Mouse (Mus musculus) hindbrain, embryonic 15.5 days (tissue): ENCODE measurements around the gene Trpm2. TPM values are rescaled to one million over a fixed set of nuclear protein-coding genes. Genes with fewer than 3 reads are reported as not detected.

Experiments
- ATAC-seq: fragments of 200-750 bp; cut with Nextera tagmentation; 2 replicates; pipeline ENCODE4 v1.8.0; 2017; ENCODE audit warnings: low read depth, moderate number of reproducible peaks, moderate TSS enrichment; ENCODE audit not compliant: low FRiP score
- H3K27ac ChIP-seq: fragments of 300-500 bp; sonication (generic); replicated peaks from 2 replicates; pipeline ENCODE4 v1.5.1; 2015; ENCODE audit warnings: mild to moderate bottlenecking, inconsistent platforms
- H3K27me3 ChIP-seq: fragments of 300-500 bp; sonication (generic); 2 replicates; pipeline ENCODE4 v1.6.1; 2015; ENCODE audit warnings: control low read depth, inconsistent platforms
- H3K36me3 ChIP-seq: fragments of 300-500 bp; sonication (generic); 2 replicates; pipeline ENCODE4 v1.6.1; 2015; ENCODE audit warnings: control low read depth, inconsistent platforms
- H3K4me1 ChIP-seq: fragments of 300-500 bp; sonication (generic); replicated peaks from 2 replicates; pipeline ENCODE4 v1.6.1; 2015; ENCODE audit warnings: control low read depth, inconsistent platforms
- H3K4me2 ChIP-seq: fragments of 300-500 bp; sonication (generic); 2 replicates; pipeline ENCODE4 v1.6.1; 2015; ENCODE audit warnings: moderate library complexity, mild to moderate bottlenecking, inconsistent platforms
- H3K4me3 ChIP-seq: fragments of 300-500 bp; sonication (generic); 2 replicates; pipeline ENCODE4 v1.5.1; 2015; ENCODE audit warnings: mild to moderate bottlenecking, inconsistent platforms
- H3K9ac ChIP-seq: fragments of 300-500 bp; sonication (generic); 2 replicates; pipeline ENCODE4 v1.6.1; 2015; ENCODE audit warnings: inconsistent platforms
- H3K9me3 ChIP-seq: fragments of 300-500 bp; sonication (generic); 2 replicates; pipeline ENCODE4 v1.6.1; 2016; ENCODE audit warnings: control low read depth, inconsistent platforms
- WGBS: fragments of 180-500 bp; shearing (Covaris S2); methylation state at CpG from one replicate; pipeline ENCODE4 v1.1.7; 2015; 5-methylcytosine and 5-hydroxymethylcytosine counted together
- polyA plus RNA-seq: library from polyadenylated mRNA; unstranded; fragments of >200 nt; fragmentation: Nextera tagmentation; extraction: Ambion mirVana; gene quantifications from 2 replicates; pipeline ENCODE4 v1.2.1, GENCODE M21; 2015

Gene Trpm2
- polyA plus RNA-seq, 1 experiment from 2014 or later, result 7.1 TPM

DNA sequence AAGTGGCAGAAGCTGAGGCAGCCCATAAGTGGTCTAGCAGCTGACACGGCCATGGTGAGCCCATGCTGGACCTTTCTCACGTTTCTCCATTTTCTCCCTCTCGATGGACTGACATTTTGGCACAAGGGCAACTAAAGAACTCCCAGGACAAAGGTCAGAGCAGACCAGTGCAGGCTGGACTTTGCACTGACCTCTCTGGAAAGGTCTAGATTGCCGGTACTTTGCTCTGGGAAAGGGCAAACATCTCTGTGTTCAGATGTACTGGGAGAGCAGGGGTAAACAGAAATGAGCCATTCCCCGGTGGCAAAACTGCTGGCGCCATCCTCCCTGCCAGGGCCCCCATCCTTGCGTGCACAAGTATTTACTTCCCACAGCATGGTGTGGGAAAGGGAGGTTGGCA lies 70.2 kb downstream of the Trpm2 start:
- peaks cover 37% of the 10 kb centered on the region for H3K4me1 ChIP-seq
- H3K4me3 ChIP-seq, result no peak overlapping the region
- no peaks in the 10 kb centered on the region for H3K36me3 ChIP-seq
- ATAC-seq, result no peak
- 76% methylated on average over 7 of the region's 7 CpGs for WGBS
- H3K9me3 ChIP-seq, result no peaks in the 10 kb centered on the region
- H3K27ac ChIP-seq, result no peak overlapping the region
- H3K27me3 ChIP-seq, result no peaks in the 10 kb centered on the region
- H3K4me2 ChIP-seq, result no peak overlapping the region
- no peak overlapping the region for H3K9ac ChIP-seq

DNA sequence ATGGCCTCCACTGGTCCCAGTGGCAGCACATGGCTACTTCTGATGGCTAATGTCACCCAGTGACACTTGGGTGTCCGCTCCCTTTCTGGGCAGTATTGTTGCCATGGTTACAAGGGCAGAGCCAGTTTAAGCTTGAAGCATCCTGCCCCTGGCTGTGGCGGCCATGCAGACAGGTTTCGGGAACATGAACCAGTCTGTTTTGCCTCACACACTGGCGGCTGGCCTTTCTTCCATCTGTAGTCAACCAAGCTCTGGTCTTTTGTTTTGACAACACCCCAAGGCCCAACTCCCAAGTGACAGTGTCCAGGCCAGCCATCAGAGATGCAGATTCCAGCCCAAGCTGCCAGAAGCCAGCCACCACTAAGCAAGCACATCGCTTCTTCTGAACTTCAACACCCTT lies 74.8 kb downstream of the Trpm2 start:
- H3K4me1 ChIP-seq, result peaks cover 16% of the 10 kb centered on the region
- H3K36me3 ChIP-seq, result no peaks in the 10 kb centered on the region
- H3K4me3 ChIP-seq, result no peak overlapping the region
- H3K27ac ChIP-seq, result no peak overlapping the region
- no peaks in the 10 kb centered on the region for H3K27me3 ChIP-seq
- H3K9me3 ChIP-seq, result no peaks in the 10 kb centered on the region
- no peak overlapping the region for H3K9ac ChIP-seq
- no peak for ATAC-seq
- WGBS, result 54% methylated on average over 5 of the region's 5 CpGs
- H3K4me2 ChIP-seq, result no peak overlapping the region

DNA sequence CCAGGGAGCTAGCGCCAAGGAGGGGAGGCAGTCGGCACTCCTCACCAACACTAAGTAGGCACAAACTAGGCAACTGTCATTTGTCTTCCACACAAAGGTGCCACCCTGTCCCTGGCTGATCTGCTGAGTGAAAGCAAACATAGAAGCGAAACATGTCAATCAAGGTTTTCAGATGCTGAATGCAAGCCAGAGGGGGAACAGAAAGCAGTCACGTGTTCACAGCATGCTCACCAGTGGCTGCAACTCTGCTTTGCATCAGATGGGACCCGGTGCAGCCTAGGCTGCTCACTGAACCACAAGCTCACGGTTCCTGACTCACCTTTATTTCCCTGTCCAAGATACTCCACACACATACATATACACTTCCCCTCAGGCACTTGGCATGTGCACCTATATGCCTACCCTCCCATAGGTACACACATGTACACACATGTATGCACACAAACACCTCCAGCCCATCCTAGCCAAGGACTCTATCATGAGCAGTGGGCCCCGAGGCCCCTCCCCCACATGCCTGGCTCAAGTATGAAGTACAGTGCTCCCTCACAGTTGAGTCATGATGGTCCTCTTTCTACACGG lies 79.3 kb downstream of the Trpm2 start:
- Histone ChIP-seq H3K4me1 (0 out of 2 replicates have a peak, but pooled peaks cover 6% of the 10 kb centered on the region), H3K9me3 (no peaks in the 10 kb centered on the region; the same call in 1 of the 2 replicates), H3K9ac (no peak overlapping the region), H3K27me3 (no peaks in the 10 kb centered on the region), H3K36me3 (no peaks in the 10 kb centered on the region), H3K27ac (no peak overlapping the region), H3K4me2 (no peak overlapping the region), H3K4me3 (no peak overlapping the region)
- ATAC-seq, result no peak
- WGBS, result 84% methylated on average over 8 of the region's 8 CpGs

DNA sequence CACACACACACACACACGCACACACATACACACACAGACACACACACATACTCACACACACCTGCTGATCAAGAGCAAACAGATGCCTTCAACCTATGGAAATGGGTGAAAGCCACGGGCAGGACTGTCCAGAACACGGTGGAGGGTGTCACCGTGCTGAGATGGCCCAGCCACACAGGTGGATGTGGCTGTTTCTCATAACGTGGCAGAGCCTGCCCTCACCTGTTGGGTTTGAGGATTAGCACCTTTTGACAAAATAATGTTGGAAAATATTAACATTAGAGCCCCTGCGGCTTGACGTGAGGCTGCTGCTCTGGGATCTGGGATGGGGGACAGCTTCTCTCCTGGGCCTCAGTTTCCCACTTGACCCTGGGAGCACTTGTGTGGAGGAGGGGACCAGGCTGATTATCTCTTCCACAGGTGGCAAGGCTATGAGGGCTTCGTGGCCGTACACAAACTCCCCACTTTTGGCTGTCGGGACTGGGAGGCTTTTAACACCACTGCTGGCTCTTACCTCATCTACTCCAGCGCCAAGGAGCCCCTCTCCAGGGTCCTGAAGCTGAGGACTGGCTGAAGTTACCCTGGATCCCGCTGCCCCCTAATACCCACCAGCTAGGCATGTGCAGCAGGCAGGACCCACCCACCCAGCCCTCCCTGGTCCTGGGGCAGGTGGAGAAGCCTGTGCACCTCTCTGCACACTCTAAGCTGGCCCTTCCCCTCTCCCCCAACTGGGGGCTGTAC lies 84.2 kb downstream of the Trpm2 start:
- H3K9ac ChIP-seq, result no peak overlapping the region
- H3K4me3 ChIP-seq, result no peak overlapping the region
- no peaks in the 10 kb centered on the region for H3K36me3 ChIP-seq
- no peaks in the 10 kb centered on the region; the same call in 1 of the 2 replicates for H3K9me3 ChIP-seq
- no peaks in the 10 kb centered on the region for H3K27me3 ChIP-seq
- whole genome bisulfite sequencing, result 56% methylated on average over 12 of the region's 12 CpGs
- no peak overlapping the region for H3K27ac ChIP-seq
- no peaks in the 10 kb centered on the region for H3K4me1 ChIP-seq
- no peak overlapping the region for H3K4me2 ChIP-seq
- no peak for ATAC-seq

DNA sequence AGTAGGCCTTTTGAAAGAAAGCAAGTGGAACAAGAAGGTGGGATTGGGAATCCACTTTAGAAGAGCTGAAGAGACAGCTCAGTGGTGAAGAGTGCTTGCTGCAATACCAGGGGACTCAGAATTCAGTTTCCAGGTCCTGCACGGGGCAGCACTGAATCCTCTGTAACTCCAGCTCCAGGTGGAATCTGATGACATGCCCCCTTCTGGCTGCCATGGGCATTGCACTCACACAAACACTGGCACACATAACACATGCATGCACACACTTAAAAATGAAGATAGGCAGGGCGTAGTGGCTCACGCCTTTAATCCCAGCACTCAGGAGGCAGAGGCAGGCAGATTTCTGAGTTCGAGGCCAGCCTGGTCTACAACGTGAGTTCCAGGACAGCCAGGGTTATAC lies 87.8 kb downstream of the Trpm2 start:
- no peak for ATAC-seq
- no peaks in the 10 kb centered on the region for H3K36me3 ChIP-seq
- no peaks in the 10 kb centered on the region for H3K9me3 ChIP-seq
- no peak overlapping the region for H3K4me2 ChIP-seq
- no peak overlapping the region for H3K4me3 ChIP-seq
- no peaks in the 10 kb centered on the region for H3K4me1 ChIP-seq
- no peak overlapping the region for H3K27ac ChIP-seq
- no peaks in the 10 kb centered on the region for H3K27me3 ChIP-seq
- 93% methylated on average over 5 of the region's 5 CpGs for WGBS
- H3K9ac ChIP-seq, result no peak overlapping the region

DNA sequence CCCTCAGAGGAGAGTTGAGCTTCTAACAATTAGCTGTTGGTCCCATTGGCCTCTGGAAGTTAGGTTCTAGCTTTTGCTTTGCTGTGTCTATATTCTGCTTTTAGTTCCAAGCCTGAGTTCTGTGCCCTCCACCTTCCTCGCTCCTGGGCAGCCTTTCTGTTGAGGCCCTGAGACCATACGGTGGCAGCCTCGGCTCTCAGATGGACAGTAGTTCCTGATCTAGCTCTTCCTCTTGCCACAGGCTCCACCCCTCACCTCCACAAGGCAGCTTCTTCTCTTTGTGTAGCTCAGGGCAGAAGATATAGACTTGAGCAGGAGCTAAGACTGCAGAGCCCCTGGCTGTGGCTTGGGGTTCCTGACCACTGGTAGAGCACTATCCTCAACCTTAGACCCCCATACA lies 90.1 kb downstream of the Trpm2 start:
- H3K36me3 ChIP-seq, result no peaks in the 10 kb centered on the region
- no peak overlapping the region for H3K4me3 ChIP-seq

DNA sequence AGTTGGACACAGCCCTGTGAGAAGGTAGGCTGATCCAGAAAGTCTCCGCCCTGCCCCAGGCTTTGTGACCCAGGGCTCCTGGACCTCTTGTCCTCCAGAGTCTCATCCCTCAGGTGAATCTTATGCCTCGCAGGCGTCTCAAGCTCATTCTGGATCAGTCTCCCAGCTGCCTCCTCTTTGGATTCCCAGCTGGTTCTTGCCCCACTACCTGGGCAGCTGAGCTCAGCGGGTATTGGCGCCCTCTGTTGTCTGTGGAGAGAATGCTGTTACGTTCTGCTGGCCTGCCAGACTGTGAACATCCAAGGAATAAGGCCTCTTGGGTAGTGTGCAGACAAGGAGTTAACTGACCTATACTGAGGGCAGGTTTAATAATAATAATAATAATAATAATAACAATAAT lies 91.4 kb downstream of the Trpm2 start:
- 63% methylated on average over 6 of the region's 6 CpGs for WGBS
- Histone ChIP-seq H3K4me2 (no peak overlapping the region), H3K4me1 (no peaks in the 10 kb centered on the region), H3K27me3 (no peaks in the 10 kb centered on the region), H3K36me3 (no peaks in the 10 kb centered on the region), H3K9me3 (no peaks in the 10 kb centered on the region), H3K27ac (no peak overlapping the region), H3K4me3 (no peak overlapping the region), H3K9ac (no peak overlapping the region)
- ATAC-seq, result no peak

More for the DNA sequence above, 90.1 kb downstream of the Trpm2 start:
- Histone ChIP-seq H3K9me3 (no peaks in the 10 kb centered on the region), H3K4me2 (no peak overlapping the region), H3K9ac (no peak overlapping the region), H3K27me3 (no peaks in the 10 kb centered on the region), H3K4me1 (no peaks in the 10 kb centered on the region), H3K27ac (no peak overlapping the region)
- 70% methylated on average over 3 of the region's 3 CpGs for WGBS
- ATAC-seq, result no peak

DNA sequence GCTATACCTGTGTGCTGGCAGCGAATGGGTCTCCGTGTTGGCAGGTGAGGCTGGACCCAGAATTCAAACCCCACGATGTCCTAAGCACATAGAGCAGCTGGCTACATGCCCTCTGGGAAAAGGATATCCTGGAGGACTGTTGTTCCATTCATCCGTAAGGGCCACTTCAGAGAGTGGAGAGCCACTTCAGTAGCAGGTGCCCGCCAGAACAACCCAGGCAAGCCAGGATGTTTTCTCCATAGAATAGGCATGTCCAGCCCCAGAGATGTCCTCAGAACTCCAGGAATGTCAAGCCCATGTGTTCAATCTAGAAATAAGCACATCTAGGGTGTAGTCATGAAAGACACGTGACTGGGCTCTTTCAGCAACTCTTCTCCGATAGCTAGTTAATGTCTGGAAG lies 100.7 kb downstream of the Trpm2 start:
- 88% methylated on average over 7 of the region's 7 CpGs for WGBS
- ATAC-seq, result no peak

DNA sequence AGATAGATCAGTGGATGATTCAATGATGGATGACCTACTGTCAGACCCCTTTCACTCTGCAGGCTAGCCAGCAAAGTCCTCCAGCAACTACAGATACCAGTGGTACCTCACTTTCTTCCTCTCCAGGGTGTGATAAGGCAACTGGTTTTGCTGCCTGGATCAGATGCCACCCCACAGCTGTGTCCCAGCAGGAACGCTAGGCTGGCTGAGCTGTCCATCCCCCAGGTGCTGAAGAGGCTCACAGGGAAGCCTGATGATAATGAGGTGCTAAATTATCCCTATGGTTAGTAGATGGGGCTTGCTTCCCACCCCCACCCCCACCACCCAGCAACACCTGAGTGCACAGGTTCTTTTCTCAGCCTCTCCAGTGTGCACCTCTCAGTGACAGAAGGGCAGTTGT lies 102.8 kb downstream of the Trpm2 start:
- no peaks in the 10 kb centered on the region for H3K4me1 ChIP-seq
- H3K36me3 ChIP-seq, result no peaks in the 10 kb centered on the region
- no peaks in the 10 kb centered on the region for H3K9me3 ChIP-seq
- no peak overlapping the region for H3K27ac ChIP-seq
- H3K4me3 ChIP-seq, result no peak overlapping the region
- no peak overlapping the region for H3K4me2 ChIP-seq
- ATAC-seq, result no peak
- no peak overlapping the region for H3K9ac ChIP-seq
- H3K27me3 ChIP-seq, result no peaks in the 10 kb centered on the region
- WGBS, result 39% methylated on average over 1 of the region's 1 CpGs

More for the DNA sequence above, 100.7 kb downstream of the Trpm2 start:
- no peak overlapping the region for H3K4me2 ChIP-seq
- H3K36me3 ChIP-seq, result no peaks in the 10 kb centered on the region
- H3K27ac ChIP-seq, result no peak overlapping the region
- no peaks in the 10 kb centered on the region for H3K4me1 ChIP-seq
- no peaks in the 10 kb centered on the region for H3K27me3 ChIP-seq
- no peak overlapping the region for H3K4me3 ChIP-seq
- no peak overlapping the region for H3K9ac ChIP-seq
- no peaks in the 10 kb centered on the region for H3K9me3 ChIP-seq

DNA sequence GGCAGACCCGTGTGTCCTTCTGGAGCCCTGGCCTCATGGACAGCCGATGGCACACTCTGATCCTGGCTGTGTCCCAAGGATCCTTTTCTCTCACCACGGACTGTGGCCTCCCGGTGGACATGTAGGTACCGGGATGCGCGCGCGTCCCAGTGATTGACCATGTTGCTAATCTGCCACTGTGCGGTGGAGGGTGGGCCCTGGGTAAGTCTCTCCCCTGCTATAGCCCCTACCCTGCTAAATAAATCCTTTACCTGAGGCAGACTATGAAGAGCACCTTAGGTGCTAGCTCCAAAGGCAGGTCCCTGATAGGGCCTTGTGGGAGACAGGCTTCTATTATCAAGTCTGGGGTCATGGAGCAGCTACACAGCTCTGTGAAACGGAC lies 105.6 kb downstream of the Trpm2 start:
- ATAC-seq, result peak; percentile 19; the same call in 1 of the 2 replicates
- Histone ChIP-seq H3K4me1 (no peaks in the 10 kb centered on the region), H3K9me3 (no peaks in the 10 kb centered on the region), H3K4me2 (peak overlapping the region; percentile 29), H3K27ac (no peak overlapping the region), H3K36me3 (no peaks in the 10 kb centered on the region), H3K27me3 (no peaks in the 10 kb centered on the region), H3K4me3 (peak overlapping the region; percentile 17; the same call in 1 of the 2 replicates), H3K9ac (no peak overlapping the region)
- WGBS, result 42% methylated on average over 11 of the region's 11 CpGs

DNA sequence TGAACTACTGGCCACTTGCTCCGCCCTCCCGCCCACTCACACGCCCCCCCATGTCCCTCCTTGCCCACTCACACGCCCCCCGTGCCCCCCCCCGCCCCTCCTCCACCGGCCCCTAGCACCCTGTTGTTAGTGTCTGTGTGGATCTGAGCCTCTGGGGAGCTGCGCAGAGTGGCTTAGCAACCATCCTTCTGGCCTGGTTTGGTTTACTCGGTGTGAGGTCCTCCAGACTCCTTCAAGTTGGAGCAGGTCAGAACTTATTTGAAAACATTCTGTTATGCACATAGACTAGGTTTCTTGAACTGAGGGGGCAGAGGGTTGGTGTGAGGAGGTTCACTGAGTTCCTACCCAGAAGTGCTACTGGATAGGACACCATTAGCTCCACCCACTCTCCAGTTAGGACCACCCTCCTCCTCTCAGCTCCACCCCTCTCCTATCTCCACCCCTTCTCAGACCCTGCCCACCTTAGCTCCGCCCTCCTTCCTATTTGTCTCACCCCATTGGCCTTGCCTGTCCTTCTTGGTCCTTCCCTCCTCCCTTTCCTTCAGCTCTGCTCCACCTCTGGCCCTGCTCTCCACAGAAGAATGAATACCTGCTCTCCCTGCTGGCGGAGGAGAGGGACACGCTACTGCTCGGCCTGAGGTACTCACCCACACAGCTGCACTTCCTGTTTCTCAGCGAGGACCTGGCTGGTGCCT lies 106.1 kb downstream of the Trpm2 start:
- Histone ChIP-seq H3K27ac (no peak overlapping the region), H3K27me3 (no peaks in the 10 kb centered on the region), H3K4me2 (peak overlapping the region; percentile 29), H3K4me3 (peak overlapping the region; percentile 17; the same call in 1 of the 2 replicates), H3K9ac (no peak overlapping the region), H3K9me3 (no peaks in the 10 kb centered on the region), H3K36me3 (no peaks in the 10 kb centered on the region), H3K4me1 (no peaks in the 10 kb centered on the region)
- 42% methylated on average over 14 of the region's 14 CpGs for WGBS
- peak; percentile 81 for ATAC-seq

DNA sequence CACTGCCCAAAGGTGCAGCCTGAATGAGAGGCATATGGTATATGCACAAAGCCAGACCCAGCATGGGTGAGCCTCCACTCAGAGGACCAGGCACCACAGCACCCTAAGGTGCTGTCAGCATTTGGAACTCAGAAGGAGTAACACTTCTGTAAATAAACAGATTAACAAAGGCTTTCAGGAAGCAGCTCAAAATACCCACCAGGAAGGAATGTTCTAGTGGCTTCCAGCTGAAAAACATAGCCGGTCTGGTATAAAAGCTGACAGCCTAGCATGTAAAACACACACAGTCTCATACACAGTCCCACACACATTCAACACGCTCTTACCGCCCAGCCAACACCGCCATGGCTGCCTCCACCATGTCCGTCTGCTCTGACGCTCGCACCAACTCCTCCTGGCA lies 108.7 kb downstream of the Trpm2 start, which contains the start of gene Gm3285:
TSS of gene Gm3285 (plus strand) at position 301 of the 400 bp plus-strand sequence.
- no peak within 1 kb of the TSS for H3K9ac ChIP-seq
- WGBS, result 50% methylated on average over 7 of the region's 7 CpGs
- H3K27ac ChIP-seq, result no peak within 1 kb of the TSS

More for the DNA sequence above, 108.7 kb downstream of the Trpm2 start, which contains the start of gene Gm3285:
- Histone ChIP-seq H3K9me3 (no peaks in the 10 kb centered on the region), H3K4me1 (no peaks in the 10 kb centered on the region), H3K36me3 (no peaks in the 10 kb centered on the region), H3K27me3 (no peaks in the 10 kb centered on the region), H3K4me2 (no peak within 1 kb of the TSS), H3K4me3 (no peak within 1 kb of the TSS)
- ATAC-seq, result no peak
